ENCODE assay signal across 8 mouse cellular contexts in genomic region chr16:45844875-45845274, GRCm38 (mm10).
DNase-seq lines count a peak whose midpoint lies in the region; ATAC-seq and TF ChIP-seq lines count a peak whose summit lies in the region.

No protein-coding gene starts in this region.

- no peak for TF ChIP-seq CTCF in cerebellum, adult 2 months (IDR thresholded peaks at IDR 0.05; ENCODE audit: borderline replicate concordance, insufficient read depth, low read depth, low read length)

- H3K9ac ChIP-seq in lung, embryonic 16.5 days (ENCODE audit: low read length) = peak overlapping the region; percentile 81
- no peak overlapping the region for H3K9ac ChIP-seq in hindbrain, embryonic 12.5 days
- H3K9ac ChIP-seq in limb, embryonic 15.5 days = peak overlapping the region; percentile 77
- H3K9ac ChIP-seq in stomach, embryonic 16.5 days (ENCODE audit: low read length) = peak overlapping the region; percentile 95

- H3K4me2 ChIP-seq in lung, embryonic 16.5 days (ENCODE audit: low read depth, low read length) = peak overlapping the region; percentile 77
- H3K4me2 ChIP-seq in hindbrain, embryonic 12.5 days (replicated peaks) = peak overlapping the region; percentile 75
- H3K4me2 ChIP-seq in limb, embryonic 15.5 days = peak overlapping the region; percentile 73
- peak overlapping the region; percentile 75 for H3K4me2 ChIP-seq in stomach, embryonic 16.5 days (ENCODE audit: low read depth, low read length)

- H3K27me3 ChIP-seq in lung, embryonic 16.5 days (ENCODE audit: control insufficient read depth, insufficient read depth, low read depth, low read length) = no peaks in the 10 kb centered on the region
- H3K27me3 ChIP-seq in hindbrain, embryonic 12.5 days = peaks cover 6% of the 10 kb centered on the region; the same call in 1 of the 2 replicates
- no peaks in the 10 kb centered on the region for H3K27me3 ChIP-seq in limb, embryonic 15.5 days
- no peaks in the 10 kb centered on the region for H3K27me3 ChIP-seq in stomach, embryonic 16.5 days (ENCODE audit: control insufficient read depth, insufficient read depth, low read length)
- no peaks in the 10 kb centered on the region for H3K27me3 ChIP-seq in cerebellum, adult 2 months (ENCODE audit: control insufficient read depth, insufficient read depth, low read length)

- H3K36me3 ChIP-seq in lung, embryonic 16.5 days (ENCODE audit: control insufficient read depth, insufficient read depth, low read length) = no peaks in the 10 kb centered on the region
- H3K36me3 ChIP-seq in hindbrain, embryonic 12.5 days = no peaks in the 10 kb centered on the region
- H3K36me3 ChIP-seq in limb, embryonic 15.5 days = no peaks in the 10 kb centered on the region
- no peaks in the 10 kb centered on the region for H3K36me3 ChIP-seq in stomach, embryonic 16.5 days (ENCODE audit: control insufficient read depth, insufficient read depth, low read length)

- no peaks in the 10 kb centered on the region for H3K9me3 ChIP-seq in lung, embryonic 16.5 days (ENCODE audit: control insufficient read depth, low read length)
- no peaks in the 10 kb centered on the region for H3K9me3 ChIP-seq in hindbrain, embryonic 12.5 days (replicated peaks)
- no peaks in the 10 kb centered on the region for H3K9me3 ChIP-seq in limb, embryonic 15.5 days
- H3K9me3 ChIP-seq in stomach, embryonic 16.5 days (replicated peaks; ENCODE audit: control insufficient read depth, low read length) = no peaks in the 10 kb centered on the region

- peak overlapping the region; percentile 59 for H3K4me3 ChIP-seq in lung, embryonic 16.5 days (ENCODE audit: low read length)
- H3K4me3 ChIP-seq in hindbrain, embryonic 12.5 days = peak overlapping the region; percentile 59
- H3K4me3 ChIP-seq in limb, embryonic 15.5 days = peak overlapping the region; percentile 71
- peak overlapping the region; percentile 84 for H3K4me3 ChIP-seq in stomach, embryonic 16.5 days (replicated peaks; ENCODE audit: low read length)
- no peak overlapping the region for H3K4me3 ChIP-seq in cerebellum, adult 2 months (replicated peaks; ENCODE audit: insufficient read depth, low read depth, low read length)

- no peak for TF ChIP-seq POLR2A in cerebellum, adult 2 months (IDR thresholded peaks at IDR 0.05; ENCODE audit: borderline replicate concordance, insufficient read depth, low read length)

- no peak for DNase-seq in lung, postnatal 4 days
- no peak for DNase-seq in thymus, postnatal 36 days
- DNase-seq in MN1 (ENCODE audit: low spot score) = no peak
- DNase-seq in cerebellum, adult 2 months = no peak

- H3K27ac ChIP-seq in lung, embryonic 16.5 days (ENCODE audit: low read length) = peak overlapping the region; percentile 88
- no peak overlapping the region for H3K27ac ChIP-seq in hindbrain, embryonic 12.5 days
- peak overlapping the region; percentile 93 for H3K27ac ChIP-seq in limb, embryonic 15.5 days
- H3K27ac ChIP-seq in stomach, embryonic 16.5 days (ENCODE audit: low read length) = no peak overlapping the region
- no peak overlapping the region for H3K27ac ChIP-seq in cerebellum, adult 2 months (ENCODE audit: insufficient read depth, low read length)

- WGBS in lung, embryonic 16.5 days = 20% methylated on average over 10 of the region's 10 CpGs
- WGBS in hindbrain, embryonic 12.5 days = 14% methylated on average over 10 of the region's 10 CpGs
- 11% methylated on average over 10 of the region's 10 CpGs for WGBS in limb, embryonic 15.5 days
- 14% methylated on average over 10 of the region's 10 CpGs for WGBS in stomach, embryonic 16.5 days
- 20% methylated on average over 10 of the region's 10 CpGs for WGBS in cerebellum, adult 2 months

- peaks cover 23% of the 10 kb centered on the region for H3K4me1 ChIP-seq in lung, embryonic 16.5 days (replicated peaks; ENCODE audit: control insufficient read depth, insufficient read depth, low read length)
- H3K4me1 ChIP-seq in hindbrain, embryonic 12.5 days = peaks cover 13% of the 10 kb centered on the region
- H3K4me1 ChIP-seq in limb, embryonic 15.5 days = peaks cover 23% of the 10 kb centered on the region
- H3K4me1 ChIP-seq in stomach, embryonic 16.5 days (ENCODE audit: control insufficient read depth, insufficient read depth, low read length) = peaks cover 13% of the 10 kb centered on the region
- H3K4me1 ChIP-seq in cerebellum, adult 2 months (ENCODE audit: control insufficient read depth, insufficient read depth, low read length) = no peaks in the 10 kb centered on the region

- no peak for ATAC-seq in lung, embryonic 16.5 days (ENCODE audit: low read depth)
- ATAC-seq in hindbrain, embryonic 12.5 days (ENCODE audit: low FRiP score) = no peak
- ATAC-seq in limb, embryonic 15.5 days (ENCODE audit: insufficient number of reproducible peaks, low FRiP score, low TSS enrichment, low read depth) = no peak
- ATAC-seq in stomach, embryonic 16.5 days (ENCODE audit: insufficient read depth, low FRiP score) = no peak

Comparison
In these comparisons a context has a peak if more than half of its experiments do, and no peak if none do; other contexts are left out.
1. H3K27ac ChIP-seq: peak in lung, embryonic 16.5 days (single experiment) and limb, embryonic 15.5 days (single experiment); none in hindbrain, embryonic 12.5 days (single experiment), stomach, embryonic 16.5 days (single experiment) and cerebellum, adult 2 months (single experiment).
2. Peak in every context shown above with its lines, with median percentiles within 50 percentile points of each other: H3K4me2 ChIP-seq.